Comparison of ENCODE assay signal across 8 mouse cellular contexts in the genomic region with DNA sequence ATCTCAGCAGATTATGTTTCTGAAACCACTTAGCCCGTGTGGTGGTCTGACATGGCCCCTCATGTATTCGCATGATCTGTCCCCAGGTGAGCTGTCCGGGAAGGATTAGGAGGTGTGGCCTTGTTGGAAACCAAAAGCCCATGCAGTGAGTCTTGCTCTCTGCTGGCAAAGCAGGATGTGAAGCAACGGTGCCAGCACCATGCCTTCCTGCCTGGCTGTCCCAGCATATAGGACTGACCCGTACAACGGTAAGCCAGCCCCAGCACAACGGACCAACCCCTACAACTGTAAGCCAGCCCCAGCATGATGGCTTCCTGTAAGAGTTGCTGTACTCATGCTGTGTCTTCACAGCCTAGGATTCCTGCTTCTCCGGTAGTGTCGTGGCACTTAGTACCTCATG. TPM values are rescaled to one million over a fixed set of nuclear protein-coding genes. Genes with fewer than 3 reads are reported as not detected.
DNase-seq lines count a peak whose midpoint lies in the region; ATAC-seq and TF ChIP-seq lines count a peak whose summit lies in the region.

No protein-coding gene starts in this region.

- peak overlapping the region; percentile 90 for H3K4me3 ChIP-seq in heart, embryonic 13.5 days
- peak overlapping the region; percentile 50 for H3K4me3 ChIP-seq in ES-Bruce4 (ENCODE audit: low read depth, low read length)
- H3K4me3 ChIP-seq in hindbrain, embryonic 11.5 days (ENCODE audit: low read depth, low read length) = peak overlapping the region; percentile 76
- H3K4me3 ChIP-seq in midbrain, embryonic 10.5 days = peak overlapping the region; percentile 89

- TF ChIP-seq POLR2A in ES-Bruce4 (IDR thresholded peaks at IDR 0.05; ENCODE audit: insufficient read depth, low read length) = no peak

- WGBS in heart, embryonic 13.5 days = 64% methylated on average over 9 of the region's 9 CpGs
- WGBS in hindbrain, embryonic 11.5 days = 65% methylated on average over 9 of the region's 9 CpGs
- WGBS in midbrain, embryonic 10.5 days = 67% methylated on average over 9 of the region's 9 CpGs

- H3K27ac ChIP-seq in heart, embryonic 13.5 days (replicated peaks) = no peak overlapping the region
- no peak overlapping the region for H3K27ac ChIP-seq in ES-Bruce4 (ENCODE audit: insufficient read depth, low read length)
- no peak overlapping the region for H3K27ac ChIP-seq in hindbrain, embryonic 11.5 days (ENCODE audit: low read depth, low read length)
- no peak overlapping the region; the same call in 1 of the 2 replicates for H3K27ac ChIP-seq in midbrain, embryonic 10.5 days (replicated peaks)

- no peak for ATAC-seq in heart, embryonic 13.5 days (ENCODE audit: extremely low read depth, insufficient number of reproducible peaks, low FRiP score, low TSS enrichment)
- ATAC-seq in hindbrain, embryonic 11.5 days (ENCODE audit: low FRiP score) = no peak
- no peak for ATAC-seq in erythroid progenitor cell, adult 5-6 weeks (replicated peaks; ENCODE audit: low FRiP score, poor library complexity, severe bottlenecking)

- H3K4me2 ChIP-seq in heart, embryonic 13.5 days = peak overlapping the region; percentile 79
- H3K4me2 ChIP-seq in hindbrain, embryonic 11.5 days (replicated peaks; ENCODE audit: low read depth, low read length) = peak overlapping the region; percentile 50

- DNase-seq in heart, postnatal 25 days (ENCODE audit: low spot score) = no peak
- DNase-seq in hindbrain, embryonic 11.5 days (ENCODE audit: low spot score) = peak; percentile 5
- DNase-seq in midbrain, embryonic 10.5 days (ENCODE audit: low spot score) = no peak
- DNase-seq in gastrocnemius, postnatal 36 days = no peak
- no peak for DNase-seq in c-Kit-positive CD71-positive TER-119-positive erythroid progenitor cells, embryonic 14.5 days (ENCODE audit: low spot score)

- no peaks in the 10 kb centered on the region for H3K27me3 ChIP-seq in heart, embryonic 13.5 days (replicated peaks)
- no peaks in the 10 kb centered on the region for H3K27me3 ChIP-seq in ES-Bruce4 (ENCODE audit: control insufficient read depth, insufficient read depth, low read length, poor library complexity, severe bottlenecking)
- no peaks in the 10 kb centered on the region for H3K27me3 ChIP-seq in hindbrain, embryonic 11.5 days (ENCODE audit: control insufficient read depth, insufficient read depth, low read length)
- no peaks in the 10 kb centered on the region for H3K27me3 ChIP-seq in midbrain, embryonic 10.5 days (ENCODE audit: low read depth, poor library complexity, severe bottlenecking)

- peak overlapping the region; percentile 96 for H3K9ac ChIP-seq in heart, embryonic 13.5 days
- peak overlapping the region; percentile 66 for H3K9ac ChIP-seq in ES-Bruce4 (ENCODE audit: low read depth, poor library complexity, severe bottlenecking)
- H3K9ac ChIP-seq in hindbrain, embryonic 11.5 days (ENCODE audit: low read depth, low read length) = peak overlapping the region; percentile 95; the same call in 1 of the 2 replicates

- H3K9me3 ChIP-seq in heart, embryonic 13.5 days = no peaks in the 10 kb centered on the region
- no peaks in the 10 kb centered on the region for H3K9me3 ChIP-seq in ES-Bruce4 (replicated peaks; ENCODE audit: control insufficient read depth, insufficient read depth, low read length, poor library complexity, severe bottlenecking)
- H3K9me3 ChIP-seq in hindbrain, embryonic 11.5 days (ENCODE audit: control insufficient read depth, low read length) = no peaks in the 10 kb centered on the region
- no peaks in the 10 kb centered on the region for H3K9me3 ChIP-seq in midbrain, embryonic 10.5 days (replicated peaks)

- TF ChIP-seq EP300 in ES-Bruce4 (IDR thresholded peaks at IDR 0.05; ENCODE audit: insufficient read depth, low read depth, low read length) = no peak

- TF ChIP-seq CTCF in ES-Bruce4 (IDR thresholded peaks at IDR 0.05; ENCODE audit: low read depth, low read length) = no peak

- peaks cover 61% of the 10 kb centered on the region for H3K36me3 ChIP-seq in heart, embryonic 13.5 days
- peaks cover 58% of the 10 kb centered on the region for H3K36me3 ChIP-seq in ES-Bruce4 (ENCODE audit: control insufficient read depth, insufficient read depth, low read length, poor library complexity, severe bottlenecking)
- H3K36me3 ChIP-seq in hindbrain, embryonic 11.5 days (ENCODE audit: control insufficient read depth, insufficient read depth, low read length) = no peaks in the 10 kb centered on the region; the same call in 1 of the 2 replicates
- H3K36me3 ChIP-seq in midbrain, embryonic 10.5 days = peaks cover 60% of the 10 kb centered on the region

- peaks cover 73% of the 10 kb centered on the region for H3K4me1 ChIP-seq in heart, embryonic 13.5 days
- H3K4me1 ChIP-seq in ES-Bruce4 (ENCODE audit: control insufficient read depth, insufficient read depth, low read length) = no peaks in the 10 kb centered on the region
- H3K4me1 ChIP-seq in hindbrain, embryonic 11.5 days (replicated peaks; ENCODE audit: control insufficient read depth, insufficient read depth, low read length) = peaks cover 18% of the 10 kb centered on the region
- H3K4me1 ChIP-seq in midbrain, embryonic 10.5 days = peaks cover 70% of the 10 kb centered on the region

- intact Hi-C loops in heart, postnatal 25 days (cut with DNase I) = loop anchor here (5.0 to 10.0 kb wide), 2 partner anchors 90 to 452 kb away; a partner anchor contains a TSS
- intact Hi-C loops in gastrocnemius, postnatal 36 days (cut with DNase I) = loop anchor here (10.0 kb wide), 1 partner anchor 452 kb away; a partner anchor contains a TSS

RNA-seq across cellular contexts. Expression of a gene that starts 11.2 kb away (rescaled TPM):
- polyA plus RNA-seq in heart, embryonic 13.5 days (2015; fragmentation: Nextera tagmentation; extraction: Ambion mirVana) = 137 and 146 TPM in 2 replicates
- 100 to 1,000 TPM; 111 to 116 TPM for total RNA-seq in heart, postnatal 25 days (2021)
- polyA plus RNA-seq in ES-Bruce4 (2011; ENCODE audit: insufficient read depth, insufficient read length, low read depth, missing spikeins) = 181 and 197 TPM in 2 replicates
- polyA plus RNA-seq in hindbrain, embryonic 11.5 days (2014; fragmentation: Nextera tagmentation; extraction: Ambion mirVana) = 103 and 107 TPM in 2 replicates
- polyA plus RNA-seq in midbrain, embryonic 10.5 days (2016; fragmentation: Nextera tagmentation; extraction: Ambion mirVana) = 101 and 109 TPM in 2 replicates
- 10 to 100 TPM; 50.8 to 59.9 TPM for total RNA-seq in gastrocnemius, postnatal 36 days (2021)
- total RNA-seq in erythroid progenitor cell, adult 5-6 weeks (2015; ENCODE audit: low replicate concordance) = 23.5 and 56.6 TPM in 2 replicates
- 12.2 and 18.1 TPM in 2 replicates for total RNA-seq in erythroid progenitor cell, adult 5-6 weeks (2017; ENCODE audit: low replicate concordance)
